Mouse (Mus musculus) liver, adult 10 weeks (tissue): ENCODE measurements around the gene Nr1h5. TPM values are rescaled to one million over a fixed set of nuclear protein-coding genes. Genes with fewer than 3 reads are reported as not detected.

Experiments used
- polyA plus RNA-seq: library from polyadenylated mRNA; stranded (reverse); fragments of 350-450 nt; fragmentation: Illumina TruSeq; extraction: RNeasy Lipid Tissue Mini Kit (QIAGEN cat#74804); gene quantifications from one replicate; pipeline ENCODE4 v1.2.3, GENCODE M21; 2014; ENCODE audit warnings: low read depth, low replicate concordance

Nr1h5 gene
- 6.9 TPM for polyA plus RNA-seq

GRCm38 (mm10) chr3:102964033-102964432, at the start of gene Nr1h5:
Gene Nr1h5, minus strand, starts transcription at chr3:102964133.

GRCm38 (mm10) chr3:102995605-102996321, 31.8 kb upstream of the Nr1h5 start, which contains the start of gene Sike1:
Gene Sike1, plus strand, starts transcription at chr3:102995708.

GRCm38 (mm10) chr3:102935451-102936354, 28.2 kb downstream of the Nr1h5 start, which contains the start of gene Sycp1:
Gene Sycp1, minus strand, starts transcription at chr3:102936100.

Other genes starting within 250 kb of the Nr1h5 start
- 2.3 TPM for gene Tspan2, start 229.6 kb downstream of the Nr1h5 start, polyA plus RNA-seq
- gene Tshb, start 181.4 kb downstream of the Nr1h5 start, polyA plus RNA-seq, result not detected
- 0.32 TPM for gene Sycp1, start 28.0 kb downstream of the Nr1h5 start, polyA plus RNA-seq
- gene Sike1, start 31.6 kb upstream of the Nr1h5 start, polyA plus RNA-seq, result 11.2 TPM
- 254 TPM for gene Csde1, start 56.3 kb upstream of the Nr1h5 start, polyA plus RNA-seq
- gene Nras, start 94.2 kb upstream of the Nr1h5 start, polyA plus RNA-seq, result 19.1 TPM
- not detected for gene Ampd1, start 109.9 kb upstream of the Nr1h5 start, polyA plus RNA-seq
- 0.93 TPM for gene Dennd2c, start 138.5 kb upstream of the Nr1h5 start, polyA plus RNA-seq
- gene Bcas2, start 207.5 kb upstream of the Nr1h5 start, polyA plus RNA-seq, result 53.1 TPM